Mouse (Mus musculus) heart, adult 2 months (tissue): ENCODE data around the gene Smtn. TPM values are rescaled to one million over a fixed set of nuclear protein-coding genes. Genes with fewer than 3 reads are reported as not detected.

ENCODE experiments used
- DNase-seq, 2 experiments: peaks; one replicate each; pipeline ENCODE4 v3.0.0; 2021
- H3K27ac ChIP-seq: fragments of 200-600 bp; 2 replicates; pipeline ENCODE4 v1.8.1; 2022
- H3K27me3 ChIP-seq: fragments of 200-500 bp; 2 replicates; pipeline ENCODE4 v1.6.1; 2012; ENCODE audit warnings: mild to moderate bottlenecking, low read length, inconsistent platforms, mixed read lengths; ENCODE audit not compliant: control insufficient read depth, insufficient read depth
- H3K36me3 ChIP-seq: fragments of 200-500 bp; 2 replicates; pipeline ENCODE4 v1.6.1; 2012; ENCODE audit warnings: low read length, inconsistent platforms; ENCODE audit not compliant: control insufficient read depth, insufficient read depth
- H3K4me1 ChIP-seq: fragments of 200-500 bp; 2 replicates; pipeline ENCODE4 v1.6.1; 2011; ENCODE audit warnings: low read length; ENCODE audit not compliant: control insufficient read depth, insufficient read depth
- H3K4me3 ChIP-seq: fragments of 200-600 bp; 2 replicates; pipeline ENCODE4 v1.8.1; 2022
- H3K79me2 ChIP-seq: fragments of 200-500 bp; replicated peaks from 2 replicates; pipeline ENCODE4 v1.6.1; 2012; ENCODE audit warnings: mild to moderate bottlenecking, inconsistent platforms, low read length, moderate library complexity, mixed read lengths; ENCODE audit not compliant: control insufficient read depth, insufficient read depth
- H3K9ac ChIP-seq: fragments of 200-500 bp; 2 replicates; pipeline ENCODE4 v1.6.1; 2012; ENCODE audit warnings: low read depth, mild to moderate bottlenecking, control low read depth, inconsistent platforms, low read length, mixed read lengths
- CTCF ChIP-seq: fragments of 200-600 bp; IDR thresholded peaks from 2 replicates; pipeline ENCODE4 v1.8.1; 2022; ENCODE audit warnings: antibody characterized with exemption, mild to moderate bottlenecking, moderate library complexity
- EP300 ChIP-seq: fragments of 200-500 bp; IDR thresholded peaks from 2 replicates; pipeline ENCODE4 v1.6.1; 2011; ENCODE audit warnings: low read depth, low read length, control low read depth; ENCODE audit not compliant: insufficient read depth
- POLR2A ChIP-seq: fragments of 200-500 bp; IDR thresholded peaks from 2 replicates; pipeline ENCODE4 v1.6.1; 2011; ENCODE audit warnings: mild to moderate bottlenecking, low read depth, low read length, control low read depth; ENCODE audit not compliant: insufficient read depth
- WGBS: fragments of 180-500 bp; shearing (Covaris S2); methylation state at CpG from one replicate; pipeline ENCODE4 v1.1.7; 2018; 5-methylcytosine and 5-hydroxymethylcytosine counted together
- intact Hi-C: fragments of 180-260 bp; cut with DNase I; formaldehyde crosslinking; loops from one replicate; pipeline ENCODE4 v1.15.1; 2025
- polyA plus RNA-seq: library from polyadenylated mRNA; depleted of rRNA; stranded (reverse); fragments of >200 nt; gene quantifications from 2 replicates; pipeline ENCODE4 v1.2.3, GENCODE M21; 2012
- total RNA-seq, 2 experiments: library from RNA; stranded (reverse); gene quantifications; 2 replicates each; pipeline ENCODE4 v1.2.3; 2021

Smtn gene
- total and polyA plus RNA-seq, 3 experiments, result 137 to 167 (median 154) TPM

- TF ChIP-seq EP300 (no peak), CTCF (no peak)
- Histone ChIP-seq H3K9ac (no peak overlapping the region), H3K4me1 (peaks cover 7% of the 10 kb centered on the region), H3K79me2 (no peaks in the 10 kb centered on the region), H3K4me3 (no peak overlapping the region), H3K27ac (no peak overlapping the region; the same call in 1 of the 2 replicates), H3K27me3 (no peaks in the 10 kb centered on the region), H3K36me3 (peaks cover 2% of the 10 kb centered on the region)
- intact Hi-C loops, result no loop called here
- DNase-seq, result peak in 1 of 2 experiments; percentile 26
- 71% methylated on average over 23 of the region's 23 CpGs for WGBS
Observed at GRCm38 (mm10) chr11:3521339-3522224, 18.8 kb downstream of the Smtn start.

GRCm38 (mm10) chr11:3520919-3521318 lies 19.5 kb downstream of the Smtn start:
- peak in 1 of 2 experiments; percentile 27 for DNase-seq
- WGBS, result 75% methylated on average over 14 of the region's 14 CpGs
- Histone ChIP-seq H3K79me2 (no peaks in the 10 kb centered on the region), H3K27ac (no peak overlapping the region), H3K36me3 (peaks cover 2% of the 10 kb centered on the region), H3K27me3 (no peaks in the 10 kb centered on the region), H3K4me1 (peaks cover 7% of the 10 kb centered on the region), H3K9ac (no peak overlapping the region), H3K4me3 (no peak overlapping the region)
- intact Hi-C loops, result no loop called here
- TF ChIP-seq POLR2A (no peak), CTCF (no peak)

DNA sequence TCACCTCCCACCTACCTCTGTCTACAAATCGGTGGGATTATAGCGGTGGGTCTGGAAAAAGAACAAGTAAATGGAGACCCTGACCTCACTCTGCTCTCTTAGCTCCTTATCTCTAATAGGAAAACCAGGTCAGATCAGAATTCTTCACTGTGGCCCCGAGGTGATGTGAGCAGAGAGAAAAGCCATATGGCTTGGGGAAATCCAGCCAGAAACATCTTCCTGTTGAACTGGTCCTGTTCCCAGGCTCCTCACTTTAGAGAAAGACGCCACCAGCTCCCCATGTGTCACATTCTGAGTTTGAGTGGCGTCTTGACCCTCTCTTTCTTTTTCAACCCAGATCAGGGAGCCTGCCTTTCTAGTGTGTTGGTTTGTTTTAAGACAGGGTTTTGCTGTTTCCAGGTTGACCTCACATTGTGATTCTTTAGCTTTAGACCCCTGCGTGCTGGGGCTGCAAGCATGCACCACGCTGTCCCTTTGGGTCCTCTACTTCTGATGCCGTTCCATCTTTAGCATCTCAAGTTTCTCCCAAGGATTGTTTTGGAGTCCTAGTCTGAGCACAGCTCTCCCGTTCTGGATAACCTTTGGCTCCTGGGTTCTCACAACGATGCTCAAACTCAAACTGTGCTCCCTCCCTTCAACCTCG lies 20.5 kb downstream of the Smtn start:
- WGBS, result 49% methylated on average over 11 of the region's 11 CpGs
- Histone ChIP-seq H3K4me1 (peaks cover 8% of the 10 kb centered on the region), H3K27me3 (no peaks in the 10 kb centered on the region), H3K27ac (no peak overlapping the region), H3K79me2 (no peaks in the 10 kb centered on the region), H3K36me3 (peaks cover 2% of the 10 kb centered on the region), H3K9ac (no peak overlapping the region), H3K4me3 (no peak overlapping the region)
- intact Hi-C loops, result loop anchor here (5.0 to 10.0 kb wide), 2 partner anchors 127 to 175 kb away; partner anchors contain the start of gene Morc2a
- DNase-seq, result no peak
- TF ChIP-seq EP300 (no peak), POLR2A (no peak), CTCF (no peak)

DNA sequence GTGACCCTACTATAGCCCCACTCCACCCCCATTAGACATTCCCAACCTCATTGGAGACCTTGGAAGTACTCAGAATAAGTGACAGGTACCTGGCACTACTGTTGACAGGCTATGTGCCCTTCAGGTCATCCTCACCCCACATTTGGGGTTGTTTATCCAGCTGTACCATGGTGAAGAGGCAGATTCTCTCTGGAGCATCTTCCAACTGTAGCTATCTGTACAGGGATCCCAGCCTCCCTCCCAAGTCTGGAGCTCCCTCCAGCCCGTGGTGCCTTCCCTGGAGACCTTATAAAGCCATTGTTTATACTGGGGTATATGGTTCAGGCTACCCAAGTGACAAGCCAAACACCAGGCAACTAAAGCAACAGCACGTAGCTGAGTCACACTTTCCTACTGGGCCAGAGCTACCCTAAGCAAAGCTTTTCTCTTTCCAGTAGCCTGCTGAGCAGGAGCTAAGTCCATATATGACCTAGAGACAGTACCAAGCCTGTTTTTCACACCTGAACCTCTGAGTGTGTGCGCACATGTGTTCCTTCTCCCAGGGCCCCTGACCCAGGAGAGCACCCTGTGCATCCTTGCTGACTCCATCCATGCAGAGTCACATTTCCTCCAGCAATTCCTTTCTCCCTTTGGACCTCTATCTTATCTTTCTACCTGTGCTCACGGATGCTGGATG lies 21.2 kb downstream of the Smtn start:
- no peak overlapping the region for H3K4me3 ChIP-seq
- no peaks in the 10 kb centered on the region for H3K79me2 ChIP-seq
- no peak for TF ChIP-seq CTCF
- TF ChIP-seq POLR2A, result no peak
- TF ChIP-seq EP300, result 0 out of 2 replicates have a peak, but pooled peaks have one; percentile 22
- H3K4me1 ChIP-seq, result peaks cover 8% of the 10 kb centered on the region
- peaks cover 2% of the 10 kb centered on the region for H3K36me3 ChIP-seq
- no peak overlapping the region for H3K9ac ChIP-seq
- no peak overlapping the region; the same call in 1 of the 2 replicates for H3K27ac ChIP-seq
- intact Hi-C loops, result loop anchor here (5.0 to 10.0 kb wide), 2 partner anchors 128 to 174 kb away; partner anchors contain the start of gene Morc2a
- peak in 1 of 2 experiments; percentile 22 for DNase-seq
- 45% methylated on average over 4 of the region's 4 CpGs for WGBS
- no peaks in the 10 kb centered on the region for H3K27me3 ChIP-seq

DNA sequence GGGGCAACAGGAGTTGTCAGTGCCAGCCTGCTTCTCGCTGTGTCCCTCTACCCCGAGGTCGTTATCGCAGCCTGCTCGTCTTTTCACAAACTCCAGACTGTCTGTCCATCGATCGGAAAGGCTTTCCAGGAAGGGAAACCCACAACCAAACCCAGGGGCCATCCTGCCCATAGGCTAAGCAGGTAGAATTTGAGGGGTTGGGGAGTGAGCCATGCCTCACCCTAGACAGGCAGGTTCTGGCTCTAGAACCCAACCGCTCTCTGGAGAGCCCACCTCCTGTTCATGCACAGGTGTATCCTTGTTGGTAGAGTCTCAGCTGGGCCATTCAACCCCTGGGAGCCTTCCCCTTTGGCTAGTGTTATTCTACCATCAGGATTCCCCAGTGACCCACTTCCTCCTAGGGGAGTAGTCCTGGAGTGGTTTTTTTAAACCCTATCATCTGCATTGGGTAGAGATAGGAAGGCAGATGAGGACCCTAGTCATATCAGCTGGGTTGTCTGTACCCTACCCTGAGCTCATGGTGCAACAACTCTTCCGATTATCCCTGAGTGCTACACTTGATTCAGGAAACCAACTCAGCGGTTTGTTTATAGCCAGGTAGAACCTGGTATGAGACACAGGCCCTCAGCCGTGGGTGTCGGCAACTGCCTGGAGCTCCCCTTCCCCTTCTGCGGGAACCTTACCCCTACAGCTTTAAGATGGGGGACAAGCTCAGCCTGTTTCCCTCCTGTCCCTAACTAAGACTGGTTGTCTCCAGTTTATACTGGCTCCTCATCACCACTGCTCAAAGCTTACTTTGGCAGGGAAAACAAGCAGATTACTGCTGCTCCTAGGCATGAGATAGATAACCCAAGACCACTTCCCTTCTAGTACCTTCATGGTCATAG lies 22.3 kb downstream of the Smtn start:
- H3K4me3 ChIP-seq, result no peak overlapping the region
- 32% methylated on average over 13 of the region's 13 CpGs for WGBS
- no peak overlapping the region; the same call in 1 of the 2 replicates for H3K27ac ChIP-seq
- DNase-seq, result peak in 1 of 2 experiments; percentile 42
- no peaks in the 10 kb centered on the region for H3K79me2 ChIP-seq
- peaks cover 2% of the 10 kb centered on the region for H3K36me3 ChIP-seq
- H3K4me1 ChIP-seq, result peaks cover 8% of the 10 kb centered on the region
- peak; percentile 8; the same call in 1 of the 2 replicates for TF ChIP-seq POLR2A
- 0 out of 2 replicates have a peak, but pooled peaks have one; percentile 15 for TF ChIP-seq EP300
- TF ChIP-seq CTCF, result no peak
- no peaks in the 10 kb centered on the region for H3K27me3 ChIP-seq
- H3K9ac ChIP-seq, result peak overlapping the region; percentile 25; the same call in 1 of the 2 replicates
- intact Hi-C loops, result loop anchor here (5.0 to 10.0 kb wide), 2 partner anchors 129 to 173 kb away; partner anchors contain the start of gene Morc2a
